Mouse (Mus musculus) CH12.LX (cell line): ENCODE measurements at regions not wholly inside any gene's neighbourhood (a gene's known extent, or its start where the extent isn't known, plus 50 kb on each side); places are given as distances from the start of the nearest gene placed in this dataset.

ENCODE experiments used
- DNase-seq: peaks from one replicate; pipeline ENCODE4 v3.0.0-alpha.2; 2013; ENCODE audit errors: extremely low read depth
- H3K27ac ChIP-seq: 2 replicates; pipeline ENCODE4 v1.5.1; 2012; ENCODE audit warnings: low read depth, mild to moderate bottlenecking, control low read depth, moderate library complexity; ENCODE audit not compliant: insufficient read depth
- H3K27me3 ChIP-seq: replicated peaks from 2 replicates; pipeline ENCODE3; 2012; ENCODE audit warnings: inconsistent platforms
- H3K36me3 ChIP-seq, 2 experiments: replicated peaks in 1 of 2; 2 replicates each; pipeline versions ENCODE3 to v1.6.1; 2012; ENCODE audit warnings: inconsistent platforms in 1 of 2, low read length in 1 of 2, mild to moderate bottlenecking in 1 of 2, mixed read lengths in 1 of 2, moderate library complexity in 1 of 2; ENCODE audit not compliant: control insufficient read depth in 1 of 2, insufficient read depth in 1 of 2
- H3K4me1 ChIP-seq, 2 experiments: 2 replicates each; pipeline ENCODE4 v1.6.1; 2012; ENCODE audit warnings: inconsistent platforms in 1 of 2, moderate library complexity in 1 of 2; ENCODE audit not compliant: insufficient read depth in 2 of 2, control insufficient read depth in 1 of 2
- H3K4me2 ChIP-seq: 2 replicates; pipeline ENCODE4 v1.6.1; 2012; ENCODE audit warnings: low read depth, mild to moderate bottlenecking, control low read depth; ENCODE audit not compliant: poor library complexity, insufficient read depth, severe bottlenecking
- H3K4me3 ChIP-seq, 3 experiments: fragments of 150-350 bp in 1 of 3; sonication (generic) in 1 of 3; replicated peaks in 1 of 3; 2 replicates each; pipeline versions ENCODE3 to v1.5.1; 2011 to 2012; ENCODE audit warnings: low read depth in 2 of 3, low read length in 2 of 3, mild to moderate bottlenecking in 2 of 3, moderate library complexity in 2 of 3, control low read depth in 1 of 3, improper control_type of control experiment in 1 of 3, inconsistent platforms in 1 of 3, mixed read lengths in 1 of 3; ENCODE audit not compliant: poor library complexity in 1 of 3
- H3K79me2 ChIP-seq: replicated peaks from 2 replicates; pipeline ENCODE4 v1.6.1; 2012; ENCODE audit warnings: mild to moderate bottlenecking, moderate library complexity; ENCODE audit not compliant: control insufficient read depth, poor library complexity, insufficient read depth, severe bottlenecking; ENCODE audit errors: extremely low read depth
- H3K9ac ChIP-seq: 2 replicates; pipeline ENCODE4 v1.6.1; 2012; ENCODE audit warnings: low read depth, mild to moderate bottlenecking, control low read depth, moderate library complexity; ENCODE audit not compliant: insufficient read depth
- H3K9me3 ChIP-seq: replicated peaks from 2 replicates; pipeline ENCODE3; 2012; ENCODE audit warnings: low read length, inconsistent platforms, mixed read lengths
- CHD1 ChIP-seq: IDR thresholded peaks from 2 replicates; pipeline ENCODE4 v1.6.1; 2012; ENCODE audit warnings: low read depth, low read length, improper control_type of control experiment, inconsistent platforms
- CHD2 ChIP-seq: IDR thresholded peaks from 2 replicates; pipeline ENCODE4 v1.6.1; 2011; ENCODE audit warnings: low read length, improper control_type of control experiment
- E2F4 ChIP-seq: IDR thresholded peaks from 2 replicates; pipeline ENCODE4 v1.6.1; 2011; ENCODE audit warnings: low read depth, low read length, improper control_type of control experiment; ENCODE audit not compliant: insufficient replicate concordance
- ELF1 ChIP-seq: IDR thresholded peaks from 2 replicates; pipeline ENCODE4 v1.6.1; 2014; ENCODE audit warnings: low read depth, mild to moderate bottlenecking, inconsistent platforms, low read length, improper control_type of control experiment
- EP300 ChIP-seq: IDR thresholded peaks from 2 replicates; pipeline ENCODE4 v1.6.1; 2011; ENCODE audit warnings: low read length, improper control_type of control experiment
- GABPA ChIP-seq: IDR thresholded peaks from 2 replicates; pipeline ENCODE4 v1.6.1; 2012; ENCODE audit warnings: low read depth, low read length, improper control_type of control experiment, inconsistent platforms; ENCODE audit not compliant: insufficient replicate concordance
- JUN ChIP-seq: IDR thresholded peaks from 2 replicates; pipeline ENCODE4 v1.6.1; 2011; ENCODE audit warnings: low read depth, mild to moderate bottlenecking, low read length, improper control_type of control experiment, moderate library complexity; ENCODE audit not compliant: insufficient read depth
- JUND ChIP-seq: conservative IDR thresholded peaks from 2 replicates; pipeline ENCODE4 v1.6.1; 2011; ENCODE audit warnings: low read depth, low read length, improper control_type of control experiment
- KAT2A ChIP-seq: IDR thresholded peaks from 2 replicates; pipeline ENCODE4 v1.6.1; 2012; ENCODE audit warnings: low read length, improper control_type of control experiment, inconsistent platforms; ENCODE audit not compliant: insufficient replicate concordance
- MAFK ChIP-seq: IDR thresholded peaks from 2 replicates; pipeline ENCODE4 v1.6.1; 2011; ENCODE audit warnings: low read length, improper control_type of control experiment; ENCODE audit not compliant: insufficient replicate concordance
- MAZ ChIP-seq: IDR thresholded peaks from 2 replicates; pipeline ENCODE4 v1.6.1; 2012; ENCODE audit warnings: low read depth, mild to moderate bottlenecking, inconsistent platforms, low read length, improper control_type of control experiment, moderate library complexity
- MEF2A ChIP-seq: IDR thresholded peaks from 2 replicates; pipeline ENCODE4 v1.6.1; 2014; ENCODE audit warnings: low read depth, mild to moderate bottlenecking, inconsistent platforms, low read length, improper control_type of control experiment, borderline replicate concordance
- NELFE ChIP-seq: IDR thresholded peaks from 2 replicates; pipeline ENCODE4 v1.6.1; 2011; ENCODE audit warnings: low read depth, low read length, improper control_type of control experiment
- POLR2AphosphoS2 ChIP-seq: IDR thresholded peaks from 2 replicates; pipeline ENCODE4 v1.6.1; 2011; ENCODE audit warnings: low read depth, low read length, improper control_type of control experiment
- RAD21 ChIP-seq: IDR thresholded peaks from 2 replicates; pipeline ENCODE4 v1.6.1; 2011; ENCODE audit warnings: low read depth, mild to moderate bottlenecking, low read length, improper control_type of control experiment, moderate library complexity
- SIN3A ChIP-seq: IDR thresholded peaks from 2 replicates; pipeline ENCODE4 v1.6.1; 2012; ENCODE audit warnings: low read length, improper control_type of control experiment, inconsistent platforms
- TBP ChIP-seq: conservative IDR thresholded peaks from 2 replicates; pipeline ENCODE4 v1.6.1; 2011; ENCODE audit warnings: low read depth, low read length, improper control_type of control experiment
- TCF12 ChIP-seq: IDR thresholded peaks from 2 replicates; pipeline ENCODE4 v1.6.1; 2014; ENCODE audit warnings: low read depth, mild to moderate bottlenecking, inconsistent platforms, low read length, improper control_type of control experiment
- UBTF ChIP-seq: IDR thresholded peaks from 2 replicates; pipeline ENCODE4 v1.6.1; 2012; ENCODE audit warnings: low read depth, mild to moderate bottlenecking, inconsistent platforms, low read length, improper control_type of control experiment, moderate library complexity
- USF2 ChIP-seq: conservative IDR thresholded peaks from 2 replicates; pipeline ENCODE4 v1.6.1; 2011; ENCODE audit warnings: low read depth, low read length, improper control_type of control experiment
- ZKSCAN1 ChIP-seq: IDR thresholded peaks from 2 replicates; pipeline ENCODE4 v1.6.1; 2012; ENCODE audit warnings: low read depth, inconsistent platforms, low read length, improper control_type of control experiment, borderline replicate concordance
- ZMIZ1 ChIP-seq: IDR thresholded peaks from 2 replicates; pipeline ENCODE4 v1.6.1; 2012; ENCODE audit warnings: low read depth, mild to moderate bottlenecking, inconsistent platforms, low read length, improper control_type of control experiment
- dilution Hi-C: fragments of 300-500 bp; cut with MboI; formaldehyde crosslinking; loops from 2 replicates; pipeline ENCODE4 v1.14.3; 2020; ENCODE audit warnings: low sequenced_read_pairs; ENCODE audit not compliant: extremely low pct_unique_long_range_greater_than_20kb, extremely low pct_ligation_motif_present
- in situ Hi-C: fragments of 300-500 bp; cut with MboI; formaldehyde crosslinking; loops from 3 replicates; pipeline ENCODE4 v1.14.3; 2019; ENCODE audit warnings: low sequenced_read_pairs, low pct_ligation_motif_present, low pct_unique_long_range_greater_than_20kb, mixed read lengths

- H3K9ac ChIP-seq: no peak overlapping the region
- in situ Hi-C loops: no loop called here
- no peaks in the 10 kb centered on the region for H3K36me3 ChIP-seq
- H3K27me3 ChIP-seq: no peaks in the 10 kb centered on the region
- TF ChIP-seq JUN: no peak
- no peak for TF ChIP-seq MAFK
- TF ChIP-seq TCF12: no peak
- no peak for TF ChIP-seq CHD1
- TF ChIP-seq MAZ: no peak
- no peak for TF ChIP-seq UBTF
- no peak for TF ChIP-seq ZMIZ1
- DNase-seq: no peak
- peaks cover 79% of the 10 kb centered on the region for H3K9me3 ChIP-seq
- no peak overlapping the region for H3K4me3 ChIP-seq
- dilution Hi-C loops: no loop called here
- H3K79me2 ChIP-seq: no peaks in the 10 kb centered on the region
- H3K27ac ChIP-seq: no peak overlapping the region
- no peaks in the 10 kb centered on the region for H3K4me1 ChIP-seq
- H3K4me2 ChIP-seq: no peak overlapping the region
These were observed 239.5 kb upstream of the Sox9 start for GRCm38 (mm10) chr11:112542573-112542972.

DNA sequence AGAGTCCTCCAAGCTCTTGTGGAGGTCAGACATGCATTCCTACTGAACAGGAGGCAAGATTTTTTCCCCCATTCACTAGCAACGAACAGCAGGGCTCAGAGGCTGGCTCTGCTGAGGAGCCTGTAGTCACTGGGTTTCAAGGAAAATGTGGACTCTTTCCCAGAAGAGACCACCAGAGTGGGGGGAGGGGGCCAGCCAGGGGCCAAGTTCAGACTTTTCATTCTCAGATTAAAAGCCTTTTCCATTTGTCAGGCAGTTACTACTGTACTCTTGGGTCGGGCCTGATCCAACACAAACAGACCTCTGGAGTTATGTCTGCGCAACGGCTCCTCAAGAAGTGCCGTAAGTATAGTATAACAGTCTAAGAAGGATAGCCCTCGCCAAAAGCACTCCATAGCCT is 238.6 kb upstream of the Sox9 start:
- Histone ChIP-seq H3K79me2 (no peaks in the 10 kb centered on the region), H3K9me3 (peaks cover 76% of the 10 kb centered on the region), H3K27me3 (no peaks in the 10 kb centered on the region), H3K4me3 (no peak overlapping the region), H3K27ac (no peak overlapping the region), H3K36me3 (no peaks in the 10 kb centered on the region), H3K9ac (no peak overlapping the region), H3K4me1 (no peaks in the 10 kb centered on the region), H3K4me2 (no peak overlapping the region)
- DNase-seq: no peak
- dilution Hi-C loops (no loop called here), in situ Hi-C loops (no loop called here)
- TF ChIP-seq CHD1 (no peak), EP300 (no peak), ZKSCAN1 (no peak), SIN3A (no peak)
- TF ChIP-seq, all 38 proteins: peak for 0

GRCm38 (mm10) chr11:112545231-112546010 is 236.6 kb upstream of the Sox9 start:
- H3K27ac ChIP-seq: no peak overlapping the region
- in situ Hi-C loops: no loop called here
- H3K4me3 ChIP-seq: no peak overlapping the region
- no peak overlapping the region for H3K4me2 ChIP-seq
- H3K9ac ChIP-seq: no peak overlapping the region
- no peak for DNase-seq
- H3K79me2 ChIP-seq: no peaks in the 10 kb centered on the region
- no peaks in the 10 kb centered on the region for H3K27me3 ChIP-seq
- dilution Hi-C loops: no loop called here
- H3K4me1 ChIP-seq: no peaks in the 10 kb centered on the region
- TF ChIP-seq CHD1: no peak
- TF ChIP-seq POLR2AphosphoS2: no peak
- no peak for TF ChIP-seq GABPA
- no peak for TF ChIP-seq ELF1
- no peak for TF ChIP-seq TCF12
- no peak for TF ChIP-seq USF2
- TF ChIP-seq TBP: no peak
- no peak for TF ChIP-seq MEF2A
- TF ChIP-seq JUND: no peak
- TF ChIP-seq KAT2A: no peak
- TF ChIP-seq NELFE: no peak
- no peak for TF ChIP-seq CHD2
- TF ChIP-seq MAFK: no peak
- TF ChIP-seq RAD21: no peak
- no peak for TF ChIP-seq E2F4
- peaks cover 73% of the 10 kb centered on the region for H3K9me3 ChIP-seq
- H3K36me3 ChIP-seq: no peaks in the 10 kb centered on the region
